Mouse (Mus musculus) midbrain, embryonic 14.5 days (tissue): ENCODE results near the gene Dusp8. TPM values are rescaled to one million over a fixed set of nuclear protein-coding genes. Genes with fewer than 3 reads are reported as not detected.
A peak's percentile ranks its signal among the peaks of the same experiment; 100 is the strongest.

Source experiments
- ATAC-seq: fragments of 200-750 bp; cut with Nextera tagmentation; 2 replicates; pipeline ENCODE4 v1.8.0; 2017; ENCODE audit warnings: moderate number of reproducible peaks, moderate library complexity; ENCODE audit not compliant: low FRiP score, low TSS enrichment
- DNase-seq: peaks from one replicate; pipeline ENCODE4 v3.0.0-alpha.2; 2015
- H3K27ac ChIP-seq: fragments of 300-500 bp; sonication (generic); replicated peaks from 2 replicates; pipeline ENCODE4 v1.5.1; 2014; ENCODE audit warnings: mild to moderate bottlenecking, low read depth, low read length, moderate library complexity
- H3K27me3 ChIP-seq: fragments of 300-500 bp; sonication (generic); 2 replicates; pipeline ENCODE4 v1.6.1; 2014; ENCODE audit warnings: low read length, control low read depth, mixed read lengths; ENCODE audit not compliant: control insufficient read depth, insufficient read depth
- H3K36me3 ChIP-seq: fragments of 300-500 bp; sonication (generic); 2 replicates; pipeline ENCODE4 v1.6.1; 2014; ENCODE audit warnings: low read length, control low read depth; ENCODE audit not compliant: control insufficient read depth, insufficient read depth
- H3K4me1 ChIP-seq: fragments of 300-500 bp; sonication (generic); 2 replicates; pipeline ENCODE4 v1.6.1; 2014; ENCODE audit warnings: mild to moderate bottlenecking, antibody characterized with exemption, low read length, control low read depth; ENCODE audit not compliant: control insufficient read depth, insufficient read depth
- H3K4me2 ChIP-seq: fragments of 300-500 bp; sonication (generic); 2 replicates; pipeline ENCODE4 v1.6.1; 2014; ENCODE audit warnings: mild to moderate bottlenecking, low read length, moderate library complexity
- H3K4me3 ChIP-seq: fragments of 300-500 bp; sonication (generic); replicated peaks from 2 replicates; pipeline ENCODE4 v1.5.1; 2014; ENCODE audit warnings: low read depth, low read length
- H3K9ac ChIP-seq: fragments of 300-500 bp; sonication (generic); replicated peaks from 2 replicates; pipeline ENCODE4 v1.6.1; 2014; ENCODE audit warnings: mild to moderate bottlenecking, low read length, moderate library complexity
- H3K9me3 ChIP-seq: fragments of 300-500 bp; sonication (generic); 2 replicates; pipeline ENCODE4 v1.6.1; 2016; ENCODE audit warnings: low read length, control low read depth, mixed read lengths; ENCODE audit not compliant: control insufficient read depth
- WGBS: fragments of 180-500 bp; shearing (Covaris S2); extraction: QIAGEN DNeasy Blood & Tissue Kit; methylation state at CpG from one replicate; pipeline ENCODE4 v1.1.7; 2014; 5-methylcytosine and 5-hydroxymethylcytosine counted together
- polyA plus RNA-seq: library from polyadenylated mRNA; unstranded; fragments of >200 nt; fragmentation: Nextera tagmentation; extraction: Ambion mirVana; gene quantifications from 2 replicates; pipeline ENCODE4 v1.2.1, GENCODE M21; 2014

The Dusp8 gene
- polyA plus RNA-seq, 1 experiment from 2014 or later = 112 TPM

DNA sequence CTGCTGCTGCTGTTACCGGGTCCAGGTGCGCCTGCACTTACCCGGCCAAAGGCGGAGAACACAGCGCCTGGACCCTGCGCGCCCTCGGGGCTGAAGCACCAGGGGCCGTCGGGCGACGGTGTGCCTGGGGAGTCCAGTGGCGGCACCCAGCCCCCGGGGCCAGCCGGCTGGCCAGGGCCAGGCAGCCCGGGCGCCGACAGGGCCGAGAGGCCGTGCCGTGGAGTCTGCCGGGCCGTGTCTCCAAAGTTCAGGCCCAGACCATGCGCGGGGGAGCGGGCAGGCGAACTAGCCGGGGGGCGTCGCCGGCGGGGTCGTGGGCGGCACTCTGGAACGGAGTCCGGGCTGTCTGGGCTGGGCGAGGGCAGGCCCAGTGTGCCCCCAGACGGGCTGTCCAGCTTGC, 13.5 kb downstream of the Dusp8 start:
- Histone ChIP-seq H3K36me3 (peaks cover 82% of the 10 kb centered on the region), H3K27me3 (peaks cover 17% of the 10 kb centered on the region; the same call in 1 of the 2 replicates), H3K9ac (0 out of 2 replicates have a peak overlapping the region, but pooled peaks have one; percentile 16), H3K9me3 (no peaks in the 10 kb centered on the region), H3K4me3 (no peak overlapping the region), H3K27ac (no peak overlapping the region), H3K4me2 (no peak overlapping the region), H3K4me1 (no peaks in the 10 kb centered on the region)
- WGBS = 16% methylated on average over 36 of the region's 38 CpGs
- no peak for DNase-seq
- no peak for ATAC-seq

DNA sequence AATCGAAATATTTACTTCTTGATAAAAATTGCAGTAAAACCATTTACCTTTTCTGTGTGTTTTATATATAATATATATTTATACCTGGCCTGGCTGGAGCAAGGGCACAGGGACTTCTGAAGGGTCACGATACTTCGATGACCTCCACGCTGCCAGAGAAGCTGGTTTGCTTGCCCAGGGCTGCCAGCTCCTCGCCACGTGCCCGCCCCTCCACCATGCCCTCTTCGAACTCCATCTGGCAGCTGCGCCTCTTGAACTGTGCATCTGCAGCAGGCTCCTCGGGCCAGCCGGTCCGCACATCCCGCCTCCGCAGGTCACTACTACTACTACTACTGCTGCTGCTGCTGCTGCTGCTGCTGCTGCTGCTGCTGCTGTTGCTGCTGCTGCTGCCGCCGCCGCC, 13.9 kb downstream of the Dusp8 start:
- H3K4me1 ChIP-seq = no peaks in the 10 kb centered on the region
- peaks cover 17% of the 10 kb centered on the region; the same call in 1 of the 2 replicates for H3K27me3 ChIP-seq
- no peak overlapping the region for H3K4me3 ChIP-seq
- DNase-seq (no peak), ATAC-seq (no peak)
- no peak overlapping the region for H3K27ac ChIP-seq
- H3K9me3 ChIP-seq = no peaks in the 10 kb centered on the region
- no peak overlapping the region for H3K4me2 ChIP-seq
- 54% methylated on average over 14 of the region's 17 CpGs for whole genome bisulfite sequencing
- peaks cover 77% of the 10 kb centered on the region for H3K36me3 ChIP-seq
- no peak overlapping the region for H3K9ac ChIP-seq

DNA sequence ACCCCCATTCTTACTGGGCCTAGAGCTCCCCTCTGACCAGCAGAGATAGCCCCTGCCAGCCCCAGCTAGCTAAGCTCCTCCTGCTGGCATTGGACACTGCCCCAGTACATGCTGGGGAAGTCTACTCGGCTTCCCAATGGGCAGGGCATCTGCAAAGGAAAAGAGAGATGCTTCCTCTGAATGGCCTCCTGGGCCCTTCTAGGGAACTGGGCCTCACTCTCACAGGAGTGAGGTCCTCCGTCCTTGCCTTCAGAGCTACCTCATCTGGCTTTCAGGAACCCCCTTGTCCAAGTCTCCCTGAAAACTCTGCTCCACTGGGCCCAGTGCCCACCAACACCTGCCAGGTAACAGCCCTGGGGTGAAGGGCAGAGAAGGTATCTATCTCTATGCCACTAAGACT, 14.8 kb downstream of the Dusp8 start:
- no peak for DNase-seq
- Histone ChIP-seq H3K36me3 (peaks cover 69% of the 10 kb centered on the region), H3K4me2 (no peak overlapping the region), H3K4me3 (no peak overlapping the region), H3K4me1 (no peaks in the 10 kb centered on the region), H3K27ac (no peak overlapping the region), H3K9ac (no peak overlapping the region), H3K9me3 (no peaks in the 10 kb centered on the region), H3K27me3 (peaks cover 17% of the 10 kb centered on the region; the same call in 1 of the 2 replicates)
- ATAC-seq = no peak
- WGBS = 65% methylated on average over 2 of the region's 2 CpGs

DNA sequence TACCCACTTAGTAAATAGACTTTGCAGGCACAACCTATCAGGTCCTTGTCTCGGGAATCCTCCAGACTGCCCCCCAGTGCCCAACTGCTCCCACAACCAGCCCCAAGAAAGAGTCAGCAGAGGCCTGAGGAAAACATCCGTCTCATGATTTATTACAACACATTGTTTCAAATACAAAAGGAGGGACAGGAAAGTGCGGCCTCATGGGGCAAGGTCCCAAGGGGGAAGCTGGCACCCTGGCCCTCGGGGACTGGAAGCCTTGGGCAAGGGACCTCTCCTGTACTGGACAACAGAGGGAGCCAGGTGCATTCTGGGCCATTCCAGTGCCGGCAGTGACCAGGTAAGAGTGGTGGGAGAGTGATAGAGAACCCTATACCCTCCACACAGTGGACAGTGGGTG, 16.3 kb downstream of the Dusp8 start:
- no peak for ATAC-seq
- WGBS = 56% methylated on average over 5 of the region's 5 CpGs
- peaks cover 14% of the 10 kb centered on the region; the same call in 1 of the 2 replicates for H3K27me3 ChIP-seq
- no peak overlapping the region for H3K4me3 ChIP-seq
- H3K9me3 ChIP-seq = no peaks in the 10 kb centered on the region
- no peaks in the 10 kb centered on the region for H3K4me1 ChIP-seq
- DNase-seq = no peak
- no peak overlapping the region for H3K27ac ChIP-seq
- H3K4me2 ChIP-seq = no peak overlapping the region
- H3K36me3 ChIP-seq = peaks cover 53% of the 10 kb centered on the region
- no peak overlapping the region for H3K9ac ChIP-seq

DNA sequence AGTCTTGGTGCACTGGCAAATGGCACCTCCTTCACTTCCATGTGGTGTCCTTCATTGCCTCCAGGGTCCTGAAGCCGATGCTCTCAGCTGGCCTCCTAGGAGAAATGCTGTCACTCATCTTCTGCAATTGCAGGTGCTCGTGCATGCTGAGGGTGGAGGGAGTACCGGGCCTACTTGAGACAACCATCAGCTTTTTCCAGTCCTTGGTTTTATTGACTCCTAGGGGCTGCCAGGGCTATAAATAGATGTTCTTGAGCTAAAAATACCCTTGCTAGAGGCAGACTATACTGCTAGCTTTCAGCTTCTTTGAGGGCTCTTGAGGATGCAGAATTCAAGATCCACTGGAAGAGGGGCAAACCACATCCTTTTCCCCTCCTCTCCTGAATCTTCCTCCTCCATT, 18.5 kb downstream of the Dusp8 start:
- 85% methylated on average over 3 of the region's 3 CpGs for WGBS
- Histone ChIP-seq H3K4me1 (no peaks in the 10 kb centered on the region), H3K27me3 (no peaks in the 10 kb centered on the region), H3K4me2 (no peak overlapping the region), H3K36me3 (peaks cover 31% of the 10 kb centered on the region), H3K9me3 (no peaks in the 10 kb centered on the region), H3K4me3 (no peak overlapping the region), H3K9ac (no peak overlapping the region), H3K27ac (no peak overlapping the region)
- ATAC-seq = no peak
- DNase-seq = no peak

DNA sequence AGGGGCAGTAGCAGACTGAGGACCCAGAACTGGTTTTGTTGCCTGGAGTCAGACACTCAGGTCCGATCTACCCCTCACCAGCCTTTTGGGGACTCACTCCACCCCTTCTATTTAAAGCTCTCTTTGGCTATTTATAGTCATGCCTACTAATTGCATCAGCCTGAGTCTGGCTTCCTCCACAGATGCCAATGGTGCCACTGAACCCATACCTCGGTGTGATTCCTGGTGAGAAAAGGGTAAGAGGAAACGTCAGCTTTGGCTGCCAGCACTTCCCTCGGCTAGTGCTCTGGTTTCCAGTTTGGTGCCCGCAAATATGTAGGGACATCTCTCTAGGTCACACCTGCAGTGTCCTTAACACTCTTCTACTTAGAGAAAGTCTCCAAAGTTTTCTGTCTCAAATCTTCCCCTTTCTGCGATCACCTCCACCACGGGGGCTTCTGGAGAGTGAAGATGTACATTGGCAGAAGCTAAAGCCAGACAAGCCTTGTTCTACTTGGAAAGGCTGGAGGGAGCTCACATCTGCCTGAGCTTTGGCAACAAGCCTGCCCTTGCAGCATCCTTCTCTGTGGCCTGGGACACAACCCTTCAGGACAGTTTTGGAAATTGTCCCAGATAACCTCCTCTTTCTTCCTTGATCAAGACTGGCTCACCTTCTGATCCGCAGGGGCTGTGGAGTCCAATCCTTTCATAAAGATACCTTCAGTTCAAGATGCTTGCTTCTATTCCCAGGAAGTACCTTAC, 21.3 kb downstream of the Dusp8 start:
- no peaks in the 10 kb centered on the region for H3K9me3 ChIP-seq
- H3K27me3 ChIP-seq = no peaks in the 10 kb centered on the region
- H3K9ac ChIP-seq = no peak overlapping the region
- H3K36me3 ChIP-seq = peaks cover 5% of the 10 kb centered on the region; the same call in 1 of the 2 replicates
- no peaks in the 10 kb centered on the region for H3K4me1 ChIP-seq
- no peak overlapping the region for H3K4me2 ChIP-seq
- WGBS = 79% methylated on average over 8 of the region's 8 CpGs
- DNase-seq = no peak
- no peak for ATAC-seq
- H3K4me3 ChIP-seq = no peak overlapping the region
- H3K27ac ChIP-seq = no peak overlapping the region

DNA sequence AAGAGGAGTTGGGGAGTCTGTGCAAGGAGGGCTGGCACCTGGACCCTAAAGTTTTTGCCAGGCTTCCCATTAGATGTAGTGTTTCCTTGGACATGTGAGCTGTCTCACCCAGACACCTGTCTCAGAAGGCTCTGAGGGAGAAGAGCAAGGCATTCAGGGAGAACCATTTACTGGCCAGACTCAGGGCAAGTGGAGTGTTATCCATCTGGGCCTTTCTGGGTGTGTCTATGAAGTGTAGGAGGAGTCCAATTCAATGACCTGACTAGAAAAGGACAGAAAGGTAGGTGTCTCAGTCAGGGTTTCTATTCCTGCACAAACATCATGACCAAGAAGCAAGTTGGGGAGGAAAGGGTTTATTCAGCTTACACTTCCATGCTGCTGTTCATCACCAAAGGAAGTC, 23.9 kb downstream of the Dusp8 start:
- ATAC-seq = no peak
- Histone ChIP-seq H3K27me3 (no peaks in the 10 kb centered on the region), H3K27ac (no peak overlapping the region)

DNA sequence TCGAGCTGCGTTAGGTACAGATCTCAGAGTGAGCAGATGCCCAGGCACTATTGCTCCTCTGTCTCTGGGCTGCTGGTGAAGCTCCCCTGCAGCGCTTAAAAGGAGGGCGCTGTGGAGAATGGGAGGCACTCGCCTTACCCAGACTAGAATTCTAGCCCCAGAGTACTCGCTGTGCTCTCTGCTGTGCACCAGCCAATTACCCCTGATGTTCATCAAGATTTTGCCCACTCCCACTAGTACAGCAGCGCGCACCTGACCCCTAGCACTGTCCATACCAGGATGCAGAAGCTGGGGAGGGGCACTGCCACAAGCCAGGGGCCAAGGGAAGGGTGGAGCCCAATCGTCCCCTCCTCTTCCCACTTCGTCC, 24.4 kb downstream of the Dusp8 start:
- peak; percentile 50; the same call in 1 of the 2 replicates for ATAC-seq
- Histone ChIP-seq H3K4me2 (peak overlapping the region; percentile 55), H3K27me3 (no peaks in the 10 kb centered on the region), H3K4me1 (no peaks in the 10 kb centered on the region), H3K9ac (peak overlapping the region; percentile 35), H3K4me3 (peak overlapping the region; percentile 23), H3K9me3 (no peaks in the 10 kb centered on the region), H3K27ac (no peak overlapping the region), H3K36me3 (no peaks in the 10 kb centered on the region)
- no peak for DNase-seq
- 7% methylated on average over 10 of the region's 10 CpGs for WGBS

More for the DNA sequence above, 23.9 kb downstream of the Dusp8 start:
- Histone ChIP-seq H3K36me3 (no peaks in the 10 kb centered on the region), H3K4me1 (no peaks in the 10 kb centered on the region), H3K4me3 (no peak overlapping the region), H3K9me3 (no peaks in the 10 kb centered on the region), H3K4me2 (no peak overlapping the region), H3K9ac (no peak overlapping the region)
- DNase-seq = no peak
